Mouse (Mus musculus): ENCODE measurements around the gene Fat4. TPM values are rescaled to one million over a fixed set of nuclear protein-coding genes. Genes with fewer than 3 reads are reported as not detected.

Gene Fat4
- total RNA-seq, 2 experiments from 2014 or later, result 13.0 to 13.2 TPM

DNA sequence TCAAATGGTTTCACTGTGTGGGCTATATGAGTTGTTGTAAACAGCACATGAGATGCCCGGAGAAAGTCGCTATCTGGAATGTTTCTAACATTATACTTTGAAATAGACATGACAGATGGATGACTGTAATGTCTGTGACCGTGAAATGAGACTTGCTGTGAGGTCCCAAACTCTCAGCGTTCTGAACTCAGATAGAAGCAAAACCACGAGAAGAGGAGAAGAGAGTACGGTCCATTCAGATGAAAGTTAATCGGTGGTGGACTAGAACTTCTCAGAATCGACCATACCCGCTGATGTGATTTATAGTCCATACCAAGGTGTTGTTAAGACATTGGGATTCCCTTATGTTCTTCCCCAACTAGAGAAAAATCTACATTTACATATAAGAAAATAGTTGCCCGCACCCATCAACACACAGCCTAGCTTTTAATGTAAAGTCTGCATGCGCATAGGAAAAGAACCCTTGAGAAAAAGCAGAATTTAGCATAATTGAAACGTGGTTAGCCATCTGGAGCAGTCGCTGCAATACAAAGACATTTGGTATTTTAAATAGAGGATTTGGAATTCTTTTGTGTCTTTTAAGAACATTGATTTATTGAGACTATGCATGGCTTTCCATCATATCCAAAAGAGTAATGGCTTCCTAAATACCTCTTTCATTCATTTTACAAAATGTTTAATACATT lies 21.8 kb downstream of the Fat4 start:
- no peak for TF ChIP-seq CTCF (IDR thresholded peaks at IDR 0.05)
- H3K27ac ChIP-seq, result no peak overlapping the region
- no peak for DNase-seq (ENCODE audit: extremely low spot score in 1 of 2, low spot score in 2 of 2)
- intact Hi-C loops (cut with DNase I), result no loop called here
- no peak overlapping the region for H3K4me3 ChIP-seq

DNA sequence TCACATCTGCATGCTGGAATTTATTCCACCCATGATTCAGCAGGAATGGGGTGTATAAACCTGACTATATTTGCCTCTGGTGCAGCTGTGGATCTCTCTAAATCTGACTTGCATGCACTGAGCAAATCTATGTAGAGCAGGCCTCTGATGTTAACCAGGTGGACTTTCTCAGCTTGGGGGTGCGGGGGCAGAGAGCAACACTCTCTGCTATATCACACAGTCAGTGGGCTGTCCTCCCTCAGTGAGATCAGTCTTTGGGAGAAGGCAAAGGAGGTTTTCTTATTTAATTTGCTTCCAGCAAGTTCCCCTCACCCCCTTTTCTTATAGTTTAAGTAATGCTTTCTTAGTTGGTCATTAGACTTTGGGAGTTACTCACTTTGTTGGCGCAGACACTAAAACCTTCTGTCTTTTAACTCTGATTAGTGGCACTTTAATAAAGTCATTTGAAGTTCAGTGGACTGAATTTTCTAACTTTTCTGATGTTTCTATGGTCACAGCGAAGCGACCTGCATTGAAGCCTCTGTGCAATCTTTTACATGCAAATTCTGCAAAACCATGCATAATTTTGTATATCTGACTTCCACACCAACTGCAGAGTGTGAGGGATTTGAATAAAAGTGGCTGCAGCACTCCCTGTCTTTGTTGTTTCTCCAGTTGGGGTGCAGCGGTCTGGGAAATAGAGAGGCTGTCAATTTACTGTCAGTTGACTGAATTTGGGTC lies 26.2 kb downstream of the Fat4 start:
- Histone ChIP-seq H3K27ac (no peak overlapping the region), H3K4me3 (no peak overlapping the region)
- intact Hi-C loops (cut with DNase I), result no loop called here
- DNase-seq (ENCODE audit: extremely low spot score in 1 of 2, low spot score in 2 of 2), result no peak
- no peak for TF ChIP-seq CTCF (IDR thresholded peaks at IDR 0.05)

DNA sequence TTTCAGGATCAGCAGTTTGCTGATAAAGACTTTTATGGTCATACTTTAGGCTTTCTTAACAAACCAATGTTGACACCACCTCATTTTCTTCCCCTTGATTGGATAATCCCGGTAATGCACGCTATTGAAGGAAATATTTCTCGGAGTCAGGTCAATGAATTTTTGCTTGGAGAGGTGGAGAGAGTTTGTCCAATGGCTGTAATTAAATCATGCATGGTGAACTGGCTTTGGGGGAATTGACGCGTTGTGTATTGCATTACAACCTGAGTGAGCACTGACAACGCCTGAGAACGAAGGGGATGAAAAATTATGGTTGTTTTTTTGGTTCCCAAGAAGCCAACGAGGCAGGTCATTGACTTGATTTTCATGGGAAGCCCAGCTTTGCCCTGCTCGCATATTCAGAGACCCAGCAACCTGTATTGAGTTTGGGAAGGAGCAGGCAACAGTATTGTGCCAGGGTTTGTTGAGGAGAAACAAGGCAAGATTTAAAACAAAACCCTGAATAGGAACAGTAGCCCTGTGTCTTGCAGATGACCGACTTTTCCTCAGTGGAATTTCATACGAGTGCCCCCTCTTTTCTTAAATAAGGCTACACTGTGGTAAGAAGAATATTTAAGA lies 26.9 kb downstream of the Fat4 start:
- no peak for TF ChIP-seq CTCF (IDR thresholded peaks at IDR 0.05)
- no peak for DNase-seq (ENCODE audit: extremely low spot score in 1 of 2, low spot score in 2 of 2)
- no peak overlapping the region for H3K4me3 ChIP-seq
- intact Hi-C loops (cut with DNase I), result no loop called here
- H3K27ac ChIP-seq, result no peak overlapping the region

DNA sequence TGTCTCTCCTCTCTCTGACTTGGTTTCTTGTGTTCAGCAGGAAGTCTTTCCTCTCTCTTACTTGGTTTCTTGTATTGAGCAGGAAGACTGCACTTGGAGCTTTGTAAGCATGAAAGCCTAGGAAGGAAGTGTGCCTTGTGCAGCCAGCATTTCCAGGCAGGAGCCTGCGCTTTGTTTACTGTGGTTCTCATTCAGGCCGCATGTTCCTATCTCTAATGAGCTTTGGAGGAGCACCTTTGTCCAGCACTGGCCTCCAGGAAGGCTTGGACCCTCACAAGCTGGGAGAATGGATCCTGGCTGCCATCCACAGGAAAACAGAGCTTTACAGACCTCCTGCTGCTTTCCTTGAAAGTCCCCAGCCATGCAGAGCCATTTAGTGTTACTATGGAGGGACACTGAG lies 32.2 kb downstream of the Fat4 start:
- Histone ChIP-seq H3K27ac (no peak overlapping the region), H3K4me3 (no peak overlapping the region)
- no peak for DNase-seq (ENCODE audit: extremely low spot score in 1 of 2, low spot score in 2 of 2)
- TF ChIP-seq CTCF (IDR thresholded peaks at IDR 0.05), result no peak
- intact Hi-C loops (cut with DNase I), result no loop called here

DNA sequence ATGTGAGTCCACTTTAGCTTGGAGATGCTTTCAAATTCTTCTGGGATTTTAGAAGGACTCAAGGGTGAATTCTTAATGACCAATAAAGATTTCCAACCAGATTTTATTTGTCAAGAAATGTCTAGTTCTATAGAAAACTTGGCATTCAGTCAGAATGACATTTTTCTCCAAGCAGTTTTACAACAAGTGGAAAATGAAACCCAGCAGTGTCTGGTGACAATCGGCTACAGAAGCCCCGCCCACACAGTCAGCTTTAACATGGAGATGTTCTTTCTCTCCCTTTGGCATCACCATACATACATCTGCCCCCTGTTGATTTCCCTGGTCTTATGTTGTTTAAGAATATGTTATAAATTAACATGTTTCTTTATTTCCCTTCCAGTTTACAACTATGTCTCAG lies 34.3 kb downstream of the Fat4 start:
- no peak overlapping the region for H3K27ac ChIP-seq
- DNase-seq (ENCODE audit: extremely low spot score in 1 of 2, low spot score in 2 of 2), result no peak
- H3K4me3 ChIP-seq, result no peak overlapping the region
- intact Hi-C loops (cut with DNase I), result no loop called here
- no peak for TF ChIP-seq CTCF (IDR thresholded peaks at IDR 0.05)

DNA sequence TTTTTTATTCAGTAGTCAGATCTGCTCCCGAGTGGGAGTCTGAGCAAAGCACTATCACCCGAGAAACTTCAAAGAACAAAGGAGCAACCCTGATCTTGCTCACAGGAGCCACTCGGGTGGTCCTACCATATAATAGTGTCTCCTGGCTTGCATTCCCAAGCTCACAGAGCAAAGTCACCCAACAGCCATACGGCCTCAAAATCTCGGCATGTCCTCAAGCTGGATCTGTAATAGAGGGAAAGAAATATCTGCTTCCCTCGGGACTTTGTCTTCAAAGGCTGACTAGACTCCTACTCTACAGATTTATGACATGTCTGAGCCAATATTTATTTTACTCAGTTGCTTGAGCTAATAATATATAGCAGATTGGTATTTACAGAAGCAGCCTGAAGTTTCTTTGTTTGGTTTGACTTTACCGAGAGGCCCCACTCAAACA lies 36.5 kb downstream of the Fat4 start:
- no peak for TF ChIP-seq CTCF (IDR thresholded peaks at IDR 0.05)

DNA sequence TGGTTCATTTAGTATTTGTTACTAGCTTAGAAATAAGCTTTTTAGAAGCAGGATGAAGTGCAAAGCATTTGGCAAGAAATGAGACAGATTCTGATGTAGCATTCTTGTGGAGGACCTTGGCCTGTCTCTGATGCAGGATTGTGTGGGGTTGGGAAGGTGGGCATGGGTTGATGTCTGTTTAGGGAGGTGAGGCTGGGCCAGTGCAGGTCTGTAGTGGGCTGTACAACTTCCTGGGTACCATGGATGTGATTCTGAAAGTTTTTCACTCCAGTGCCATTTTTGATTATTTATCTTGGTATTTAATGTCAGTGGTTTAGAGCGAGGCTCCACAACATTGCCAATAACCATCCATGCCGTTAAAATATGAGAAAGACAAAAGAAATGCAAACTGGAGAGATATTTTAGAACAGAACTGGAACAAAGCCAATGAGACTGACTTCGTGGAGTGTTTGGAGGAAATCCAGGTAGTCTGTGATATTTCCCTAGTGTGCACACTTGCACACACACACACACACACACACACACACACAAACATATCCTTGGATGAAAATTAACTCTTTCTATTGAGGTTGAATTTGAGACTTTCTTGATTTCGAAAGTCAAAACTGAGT lies 41.4 kb downstream of the Fat4 start:
- no peak overlapping the region for H3K4me3 ChIP-seq
- DNase-seq (ENCODE audit: extremely low spot score in 1 of 2, low spot score in 2 of 2), result no peak
- no peak for TF ChIP-seq CTCF (IDR thresholded peaks at IDR 0.05)
- H3K27ac ChIP-seq, result no peak overlapping the region
- intact Hi-C loops (cut with DNase I), result no loop called here

More for the DNA sequence above, 36.5 kb downstream of the Fat4 start:
- no peak overlapping the region for H3K4me3 ChIP-seq
- intact Hi-C loops (cut with DNase I), result no loop called here
- no peak overlapping the region for H3K27ac ChIP-seq
- DNase-seq (ENCODE audit: extremely low spot score in 1 of 2, low spot score in 2 of 2), result no peak

DNA sequence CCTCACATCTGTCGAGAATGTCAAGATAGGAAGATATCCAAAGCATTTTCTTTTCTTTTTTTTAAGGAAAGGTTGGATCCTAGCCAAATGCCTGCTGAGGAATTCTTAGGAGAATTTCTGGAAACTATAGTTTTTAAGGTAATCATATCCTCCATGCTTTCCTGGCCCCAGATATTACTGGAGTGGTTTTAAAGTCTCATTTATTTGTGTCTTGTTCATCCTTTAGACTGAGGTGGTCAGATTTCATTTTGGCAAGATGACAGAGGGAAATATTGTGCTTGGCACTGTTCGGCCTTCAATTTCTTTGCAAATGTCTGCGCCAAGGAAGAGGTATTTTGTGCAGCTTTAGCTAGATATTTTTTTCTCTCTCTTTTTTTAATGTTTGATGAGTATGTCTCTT lies 42.0 kb downstream of the Fat4 start:
- H3K27ac ChIP-seq, result no peak overlapping the region
- no peak for DNase-seq (ENCODE audit: extremely low spot score in 1 of 2, low spot score in 2 of 2)
- intact Hi-C loops (cut with DNase I), result no loop called here
- no peak for TF ChIP-seq CTCF (IDR thresholded peaks at IDR 0.05)
- H3K4me3 ChIP-seq, result no peak overlapping the region

DNA sequence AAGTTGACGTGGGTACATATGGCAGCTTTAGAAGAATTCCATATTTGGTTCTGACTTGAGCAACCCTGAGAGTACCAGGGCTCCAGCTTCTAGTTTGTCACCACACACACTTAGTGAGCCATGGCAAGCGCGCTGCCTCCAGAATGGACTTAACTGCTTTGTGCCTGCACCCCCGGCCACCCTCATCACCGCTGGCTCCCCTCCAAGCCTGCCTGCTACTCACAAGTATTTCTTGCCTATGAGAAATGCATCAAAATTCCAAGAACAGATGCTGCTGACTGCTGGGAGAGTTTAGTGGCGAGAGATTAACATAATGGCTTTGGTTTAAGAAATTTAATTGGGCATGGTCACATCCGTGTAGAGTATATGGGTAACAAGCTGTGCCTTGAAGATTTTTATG lies 48.0 kb downstream of the Fat4 start:
- intact Hi-C loops (cut with DNase I), result no loop called here

DNA sequence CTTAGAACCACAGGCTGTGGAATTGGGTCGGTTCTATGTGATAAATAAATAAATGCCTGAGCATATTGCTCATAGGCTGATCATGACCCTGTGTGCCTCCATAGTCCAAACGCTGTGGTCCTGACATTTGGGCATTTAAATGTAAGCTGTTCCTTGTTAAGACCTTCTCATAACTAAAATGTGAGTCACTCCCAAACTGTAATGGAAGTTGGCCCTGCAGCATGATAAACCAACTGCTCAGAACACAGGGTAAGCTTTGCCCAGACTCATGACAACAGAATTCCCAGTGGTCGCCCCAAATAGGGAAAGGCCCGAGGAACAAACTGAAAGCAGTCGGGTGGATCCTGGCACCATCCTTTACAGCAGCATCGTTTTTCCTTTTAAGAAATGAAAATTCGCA lies 49.7 kb downstream of the Fat4 start:
- intact Hi-C loops (cut with DNase I), result no loop called here
- DNase-seq (ENCODE audit: extremely low spot score in 1 of 2, low spot score in 2 of 2), result no peak
- no peak overlapping the region for H3K27ac ChIP-seq
- no peak overlapping the region for H3K4me3 ChIP-seq
- TF ChIP-seq CTCF (IDR thresholded peaks at IDR 0.05), result no peak

More for the DNA sequence above, 48.0 kb downstream of the Fat4 start:
- peak overlapping the region; percentile 20; the same call in 1 of the 2 replicates for H3K4me3 ChIP-seq
- H3K27ac ChIP-seq, result no peak overlapping the region; the same call in 1 of the 2 replicates
- DNase-seq (ENCODE audit: extremely low spot score in 1 of 2, low spot score in 2 of 2), result peak; percentile 20 to 67
- TF ChIP-seq CTCF (IDR thresholded peaks at IDR 0.05), result no peak

DNA sequence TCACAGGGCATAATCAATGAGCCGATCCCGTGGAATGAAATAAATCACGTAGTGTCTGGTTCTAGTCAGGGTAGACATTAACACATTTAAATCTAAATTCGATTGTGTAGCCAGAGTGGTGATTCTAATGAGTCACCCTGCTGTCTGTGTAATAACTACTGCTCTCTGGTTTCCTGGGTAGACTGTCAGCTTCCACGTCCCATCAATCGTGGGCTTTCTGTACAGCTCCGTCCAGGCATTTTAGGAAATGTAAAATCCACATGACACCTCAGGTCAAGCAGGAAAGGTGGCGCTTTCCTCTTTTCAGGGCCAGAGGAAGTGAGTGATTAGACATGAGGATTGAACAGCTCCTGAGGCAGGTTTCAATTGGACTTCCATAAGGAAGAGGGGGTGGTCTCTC lies 50.4 kb downstream of the Fat4 start:
- Histone ChIP-seq H3K4me3 (no peak overlapping the region), H3K27ac (no peak overlapping the region)
- intact Hi-C loops (cut with DNase I), result no loop called here
- TF ChIP-seq CTCF (IDR thresholded peaks at IDR 0.05), result no peak
- DNase-seq (ENCODE audit: extremely low spot score in 1 of 2, low spot score in 2 of 2), result no peak

DNA sequence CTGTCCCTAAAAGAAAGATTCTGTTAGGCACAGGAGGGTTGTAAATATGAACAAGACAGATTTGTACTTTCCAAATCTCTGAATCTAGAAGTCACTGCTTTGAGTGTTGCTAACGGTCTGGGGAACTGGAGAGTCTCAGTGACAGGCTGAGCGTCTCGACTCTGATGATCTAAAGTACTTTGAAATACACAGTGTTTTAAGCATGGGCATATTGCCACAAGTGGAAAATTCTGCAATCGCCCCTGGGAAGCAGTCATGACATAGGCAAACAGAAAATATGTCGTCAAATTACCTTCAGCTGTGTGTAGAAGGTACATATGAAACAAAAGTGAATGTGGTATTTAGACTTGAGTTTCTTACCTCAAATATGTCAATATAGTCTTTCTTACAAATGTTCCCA lies 51.4 kb downstream of the Fat4 start:
- intact Hi-C loops (cut with DNase I), result no loop called here
- no peak overlapping the region for H3K4me3 ChIP-seq
- TF ChIP-seq CTCF (IDR thresholded peaks at IDR 0.05), result no peak
- no peak overlapping the region for H3K27ac ChIP-seq
- DNase-seq (ENCODE audit: extremely low spot score in 1 of 2, low spot score in 2 of 2), result no peak

Data from left cerebral cortex, adult 2 months (tissue).